Mouse (Mus musculus) olfactory bulb, adult 2 months (tissue): Measurements from ENCODE around the gene Palm3. TPM values are rescaled to one million over a fixed set of nuclear protein-coding genes. Genes with fewer than 3 reads are reported as not detected.

Source experiments
- H3K27ac ChIP-seq: fragments of 200-500 bp; 2 replicates; pipeline ENCODE4 v1.5.1; 2012; ENCODE audit warnings: low read depth, low read length; ENCODE audit not compliant: insufficient read depth
- H3K4me1 ChIP-seq: fragments of 200-500 bp; 2 replicates; pipeline ENCODE4 v1.6.1; 2012; ENCODE audit warnings: low read length; ENCODE audit not compliant: control insufficient read depth, insufficient read depth
- H3K4me3 ChIP-seq: fragments of 200-500 bp; 2 replicates; pipeline ENCODE4 v1.5.1; 2012; ENCODE audit warnings: mild to moderate bottlenecking, low read depth, low read length, moderate library complexity; ENCODE audit not compliant: insufficient read depth
- CTCF ChIP-seq: fragments of 200-500 bp; IDR thresholded peaks from 2 replicates; pipeline ENCODE4 v1.5.1; 2012; ENCODE audit warnings: low read depth, mild to moderate bottlenecking, low read length, moderate library complexity; ENCODE audit not compliant: insufficient read depth
- POLR2A ChIP-seq: fragments of 200-500 bp; IDR thresholded peaks from 2 replicates; pipeline ENCODE4 v1.6.1; 2012; ENCODE audit warnings: mild to moderate bottlenecking, low read depth, low read length, moderate library complexity; ENCODE audit not compliant: insufficient read depth
- WGBS: fragments of 180-500 bp; shearing (Covaris S2); methylation state at CpG from one replicate; pipeline ENCODE4 v1.1.7; 2018; 5-methylcytosine and 5-hydroxymethylcytosine counted together
- polyA plus RNA-seq: library from polyadenylated mRNA; stranded (reverse); fragments of >200 nt; gene quantifications from 2 replicates; pipeline ENCODE4 v1.2.4, GENCODE M21; 2012; ENCODE audit warnings: low replicate concordance; ENCODE audit not compliant: missing spikeins, insufficient read depth, insufficient read length

The Palm3 gene
- polyA plus RNA-seq: not detected in 2 replicates

DNA sequence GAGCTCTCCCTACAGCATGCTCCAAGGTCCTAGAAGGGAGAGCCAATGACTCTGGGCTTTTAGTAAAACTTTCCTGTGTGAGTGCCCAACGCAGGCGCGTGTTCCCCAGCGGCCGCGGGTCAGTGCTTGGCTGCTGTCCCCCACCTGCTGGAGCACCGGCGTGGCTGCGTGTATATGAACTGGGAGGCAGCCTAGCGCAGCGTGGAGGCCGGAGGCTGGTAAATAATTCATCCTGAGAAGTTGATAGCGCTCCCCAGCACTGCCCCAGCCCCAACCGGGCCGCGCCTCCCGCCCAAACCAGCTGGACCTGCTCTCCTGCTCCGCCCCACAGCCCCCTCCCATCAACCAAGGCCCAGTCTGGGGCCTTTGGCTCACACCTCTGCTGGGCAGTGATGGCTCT, at the start of gene Palm3:
Gene Palm3 (plus strand): TSS at position 376 of the 400 bp plus-strand sequence.
- 32% methylated on average over 18 of the region's 18 CpGs for WGBS
- no peak within 1 kb of the TSS for H3K27ac ChIP-seq
- peaks cover 5% of the 10 kb centered on the region for H3K4me1 ChIP-seq
- no peak within 1 kb of the TSS for H3K4me3 ChIP-seq
- no peak for TF ChIP-seq CTCF
- no peak for TF ChIP-seq POLR2A

DNA sequence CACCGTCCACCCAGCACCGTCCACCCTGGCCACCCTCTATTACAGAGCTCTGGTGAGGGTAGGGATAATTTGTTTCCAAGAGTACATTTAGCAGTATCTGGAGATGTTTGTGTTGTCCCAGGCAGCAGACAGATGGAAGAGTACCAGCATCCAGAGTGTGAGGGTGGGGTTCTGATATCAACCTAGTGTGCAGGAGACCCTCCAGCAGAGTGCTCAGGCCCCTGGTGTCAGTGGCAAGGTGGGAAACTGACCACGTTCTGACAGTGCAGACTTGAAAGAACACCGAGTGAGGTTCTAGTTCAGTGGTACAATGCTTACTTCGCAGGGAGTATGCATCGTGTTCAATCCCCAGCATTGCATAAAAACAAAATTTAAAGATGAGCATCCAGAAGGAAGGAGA, 49.6 kb upstream of the Palm3 start:
- no peak overlapping the region for H3K27ac ChIP-seq
- H3K4me3 ChIP-seq: no peak overlapping the region
- 77% methylated on average over 6 of the region's 6 CpGs for WGBS
- peaks cover 17% of the 10 kb centered on the region for H3K4me1 ChIP-seq
- no peak for TF ChIP-seq POLR2A
- no peak for TF ChIP-seq CTCF

DNA sequence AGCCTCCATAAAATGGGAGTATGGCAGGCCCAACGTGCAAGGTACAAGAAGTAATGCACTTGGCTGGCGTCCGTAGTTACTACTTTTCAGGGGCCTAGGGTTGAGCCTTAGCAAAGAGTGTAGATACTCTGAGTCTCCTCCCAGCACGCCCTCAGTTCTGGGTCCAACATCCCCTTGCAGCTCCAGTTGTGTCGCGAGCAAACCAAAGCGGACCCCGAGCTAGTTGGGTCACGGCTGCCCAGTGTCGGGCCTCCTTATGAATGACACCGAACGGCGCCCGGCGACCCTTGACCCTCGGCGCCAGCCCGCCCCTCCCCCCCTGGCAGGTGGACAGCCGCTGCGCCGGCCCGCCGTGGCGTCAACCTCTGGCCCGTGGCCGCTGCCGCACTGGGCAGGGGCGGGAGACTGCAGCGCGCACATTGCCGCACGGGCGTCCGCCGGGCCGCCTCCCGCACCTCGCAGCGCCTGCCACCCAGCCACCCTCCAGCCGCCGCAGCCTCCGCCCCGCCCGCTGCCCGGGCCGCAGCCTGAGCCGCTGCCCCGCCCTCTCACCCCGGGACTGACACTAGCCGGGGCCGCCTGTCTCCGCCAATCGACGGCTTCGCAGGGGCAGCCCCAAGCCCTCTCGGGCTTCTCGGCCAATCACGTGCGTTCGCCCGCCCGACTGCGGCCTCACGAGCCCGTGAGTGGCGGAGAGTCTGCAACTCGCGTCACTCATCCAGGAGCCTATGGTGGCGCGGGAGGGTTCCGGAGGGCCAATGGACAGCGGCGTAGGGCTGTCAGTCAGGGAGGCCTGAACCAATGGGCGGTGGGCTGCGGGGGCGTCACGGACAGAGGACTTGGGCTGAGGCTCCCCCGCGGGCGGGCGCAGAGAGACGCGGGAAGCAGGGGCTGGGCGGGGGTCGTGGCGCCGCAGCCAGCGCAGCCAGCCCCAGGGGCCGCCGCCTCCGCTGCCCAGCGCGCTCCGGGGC, 48.8 kb upstream of the Palm3 start, which contains the start of gene Prkaca:
Gene Prkaca (plus strand): TSS at position 844 of the 971 bp plus-strand sequence.
- peaks cover 25% of the 10 kb centered on the region for H3K4me1 ChIP-seq
- TF ChIP-seq CTCF: no peak
- TF ChIP-seq POLR2A: peak; percentile 29; the same call in 1 of the 2 replicates
- H3K27ac ChIP-seq: peak within 1 kb of the TSS; percentile 76
- under 1% methylated on average over 91 of the region's 94 CpGs for WGBS
- H3K4me3 ChIP-seq: peak within 1 kb of the TSS; percentile 94

DNA sequence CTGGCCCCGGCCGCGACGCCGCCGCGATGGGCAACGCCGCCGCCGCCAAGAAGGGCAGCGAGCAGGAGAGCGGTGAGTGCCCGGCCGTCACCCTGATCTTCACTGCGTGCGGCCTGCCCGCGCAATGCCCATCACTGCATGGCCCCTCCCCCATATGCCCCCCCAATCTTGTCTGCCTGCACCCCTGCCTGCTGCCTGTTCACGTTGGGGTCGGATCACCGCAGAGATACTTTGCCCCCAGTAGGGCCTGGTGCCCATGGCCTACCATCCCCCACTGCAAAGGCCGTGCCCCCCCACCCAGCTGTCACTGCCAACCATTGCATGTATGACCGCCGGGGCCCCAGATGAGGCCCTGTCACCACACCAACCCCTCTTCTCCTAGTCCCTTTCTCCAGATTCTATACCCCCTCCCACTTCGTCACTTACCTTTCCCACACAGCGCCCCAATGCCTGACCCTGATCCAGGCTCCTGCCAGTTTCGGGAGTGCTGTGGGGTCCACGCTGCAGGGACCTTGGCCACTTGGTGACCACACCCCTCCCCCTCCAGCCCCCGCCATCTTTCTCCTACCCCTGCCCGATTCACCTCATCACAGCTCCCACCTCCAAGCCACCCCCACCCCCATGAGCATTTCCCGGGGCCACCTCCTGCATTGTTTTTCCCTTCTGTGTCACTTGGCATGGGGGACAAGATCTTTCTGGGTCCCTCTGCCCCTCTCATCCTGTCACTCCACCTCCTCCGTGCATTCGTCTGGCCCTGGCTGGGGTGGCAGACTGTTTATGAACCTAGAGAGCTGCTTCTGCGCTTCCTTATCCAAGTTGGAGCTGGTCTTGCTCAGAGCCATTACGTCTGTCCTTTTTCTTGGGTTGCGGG, 47.9 kb upstream of the Palm3 start:
- peak overlapping the region; percentile 76 for H3K27ac ChIP-seq
- peak overlapping the region; percentile 94 for H3K4me3 ChIP-seq
- 1% methylated on average over 37 of the region's 37 CpGs for WGBS
- no peak for TF ChIP-seq POLR2A
- TF ChIP-seq CTCF: no peak
- peaks cover 34% of the 10 kb centered on the region for H3K4me1 ChIP-seq

DNA sequence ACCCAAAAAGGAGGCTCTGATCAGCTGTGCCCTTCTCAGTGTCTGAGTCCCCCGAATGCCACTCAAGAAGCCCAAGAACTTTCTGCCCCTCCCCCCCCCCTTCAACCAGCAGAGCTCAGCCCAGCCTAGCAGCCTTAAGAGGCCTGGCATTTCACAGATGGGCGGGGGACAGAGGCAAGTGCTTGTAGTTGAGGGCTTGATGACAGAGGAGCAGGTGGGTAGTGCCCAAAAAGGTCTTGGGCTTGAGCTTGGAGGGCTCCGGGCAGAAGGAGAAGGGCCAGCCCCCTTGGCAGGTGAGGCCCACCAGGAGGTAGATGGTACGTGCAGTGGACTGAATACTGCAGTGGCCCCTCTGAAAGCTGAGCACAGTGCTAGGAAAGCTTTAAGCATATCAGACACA, 46.8 kb upstream of the Palm3 start:
- H3K4me3 ChIP-seq: no peak overlapping the region
- 76% methylated on average over 4 of the region's 4 CpGs for WGBS

DNA sequence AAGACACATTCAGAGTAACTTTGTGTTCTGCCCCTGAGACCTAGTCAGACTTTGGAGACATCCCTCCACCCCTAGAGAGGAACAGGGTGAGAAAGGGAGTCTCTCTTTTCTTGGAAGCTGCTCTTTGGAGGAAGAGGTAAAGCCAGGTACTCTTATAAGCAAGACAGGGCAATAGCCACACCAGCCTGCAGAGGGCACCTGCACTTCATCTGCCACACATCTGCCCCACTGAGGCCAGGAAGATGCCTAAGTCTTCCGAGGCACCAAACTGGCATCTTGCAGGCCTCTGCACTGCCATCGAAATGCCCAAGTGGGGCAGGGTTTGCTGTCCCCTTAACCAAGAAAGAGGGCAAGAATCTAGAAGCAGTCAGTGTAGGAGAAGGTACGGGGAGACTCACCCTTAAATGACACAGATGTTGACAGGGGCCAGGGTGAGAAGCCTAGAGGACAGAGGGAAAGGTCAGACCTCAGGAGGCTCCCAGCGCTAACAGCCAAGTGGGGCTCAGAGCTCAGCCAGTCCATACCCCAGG, 45.1 kb upstream of the Palm3 start:
- H3K4me1 ChIP-seq: peaks cover 35% of the 10 kb centered on the region
- WGBS: 78% methylated on average over 4 of the region's 4 CpGs
- no peak overlapping the region for H3K27ac ChIP-seq
- TF ChIP-seq POLR2A: no peak
- TF ChIP-seq CTCF: no peak
- H3K4me3 ChIP-seq: no peak overlapping the region

More for the DNA sequence above, 46.8 kb upstream of the Palm3 start:
- H3K27ac ChIP-seq: no peak overlapping the region
- peaks cover 35% of the 10 kb centered on the region for H3K4me1 ChIP-seq
- TF ChIP-seq POLR2A: no peak
- no peak for TF ChIP-seq CTCF

DNA sequence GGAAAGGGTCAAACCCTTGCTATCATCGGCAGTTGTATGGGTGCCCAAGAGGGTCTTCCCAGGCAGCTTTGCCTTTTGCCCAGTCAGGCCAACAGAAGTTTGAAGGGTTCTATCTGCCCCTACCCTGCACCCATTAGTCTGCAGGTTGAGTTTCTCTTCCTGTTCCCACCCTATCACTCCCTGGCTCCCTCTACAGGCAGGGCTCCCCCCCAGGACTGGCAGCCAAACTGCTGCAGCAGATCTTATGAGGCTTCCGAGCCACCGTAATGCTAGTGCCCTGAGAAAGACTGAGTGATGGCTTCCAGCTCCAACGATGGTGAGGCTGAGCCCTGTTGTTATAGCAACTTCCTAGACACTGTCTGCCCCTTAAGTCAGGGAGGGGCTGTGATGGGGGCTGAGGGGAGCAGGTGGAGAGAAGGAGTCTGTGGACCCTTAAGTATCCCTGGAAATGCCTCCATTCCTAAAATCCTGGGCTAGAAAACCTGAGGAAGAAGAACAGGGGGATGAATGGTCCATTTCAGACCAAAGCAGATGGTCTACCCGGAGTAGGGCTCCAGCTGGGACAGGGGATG, 44.4 kb upstream of the Palm3 start:
- WGBS: 61% methylated on average over 5 of the region's 5 CpGs
- TF ChIP-seq CTCF (no peak), POLR2A (no peak)
- no peak overlapping the region for H3K4me3 ChIP-seq

DNA sequence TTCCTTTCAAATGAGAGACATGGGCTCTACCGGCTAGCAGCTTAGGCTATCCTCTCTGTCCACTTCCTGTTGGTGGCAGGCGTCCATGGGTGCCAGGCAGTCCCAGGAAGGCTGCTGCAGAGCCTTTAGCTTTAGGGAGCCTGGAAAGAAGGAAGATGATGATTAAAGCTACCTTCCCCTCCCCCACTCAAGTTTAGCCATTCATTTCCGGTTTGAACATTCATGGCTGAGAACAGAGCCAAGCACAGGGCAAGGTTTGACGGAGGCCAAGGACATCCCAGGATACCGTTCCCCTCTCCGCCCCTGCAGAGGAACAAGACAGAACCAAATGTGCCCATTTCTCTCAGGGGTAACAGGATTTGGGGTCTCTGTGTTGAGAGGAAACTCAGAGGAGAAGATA, 43.6 kb upstream of the Palm3 start:
- TF ChIP-seq CTCF (no peak), POLR2A (no peak)
- WGBS: 32% methylated on average over 6 of the region's 6 CpGs
- no peak overlapping the region for H3K4me3 ChIP-seq
- H3K4me1 ChIP-seq: peaks cover 35% of the 10 kb centered on the region
- 0 out of 2 replicates have a peak overlapping the region, but pooled peaks have one; percentile 3 for H3K27ac ChIP-seq

More for the DNA sequence above, 44.4 kb upstream of the Palm3 start:
- Histone ChIP-seq H3K27ac (no peak overlapping the region), H3K4me1 (peaks cover 35% of the 10 kb centered on the region)
